Mouse (Mus musculus) embryonic facial prominence, embryonic 13.5 days (tissue): ENCODE data around the gene Gsx2. TPM values are rescaled to one million over a fixed set of nuclear protein-coding genes. Genes with fewer than 3 reads are reported as not detected.

Experiments used
- ATAC-seq: fragments of 200-750 bp; cut with Nextera tagmentation; 2 replicates; pipeline ENCODE4 v1.8.0; 2017; ENCODE audit warnings: low read depth; ENCODE audit not compliant: insufficient number of reproducible peaks, insufficient read depth, low FRiP score, low TSS enrichment
- H3K27ac ChIP-seq: fragments of 300-500 bp; sonication (generic); 2 replicates; pipeline ENCODE4 v1.5.1; 2015; ENCODE audit warnings: moderate library complexity, mild to moderate bottlenecking, inconsistent platforms
- H3K27me3 ChIP-seq: fragments of 300-500 bp; sonication (generic); 2 replicates; pipeline ENCODE4 v1.6.1; 2015; ENCODE audit warnings: mild to moderate bottlenecking, inconsistent platforms
- H3K36me3 ChIP-seq: fragments of 300-500 bp; sonication (generic); 2 replicates; pipeline ENCODE4 v1.6.1; 2015; ENCODE audit warnings: mild to moderate bottlenecking, inconsistent platforms
- H3K4me1 ChIP-seq: fragments of 300-500 bp; sonication (generic); 2 replicates; pipeline ENCODE4 v1.6.1; 2015; ENCODE audit warnings: inconsistent platforms
- H3K4me2 ChIP-seq: fragments of 300-500 bp; sonication (generic); 2 replicates; pipeline ENCODE4 v1.6.1; 2015; ENCODE audit warnings: moderate library complexity, mild to moderate bottlenecking, inconsistent platforms
- H3K4me3 ChIP-seq: fragments of 300-500 bp; sonication (generic); 2 replicates; pipeline ENCODE4 v1.5.1; 2015; ENCODE audit warnings: mild to moderate bottlenecking, inconsistent platforms
- H3K9ac ChIP-seq: fragments of 300-500 bp; sonication (generic); 2 replicates; pipeline ENCODE4 v1.6.1; 2015; ENCODE audit warnings: mild to moderate bottlenecking, inconsistent platforms
- H3K9me3 ChIP-seq: fragments of 300-500 bp; sonication (generic); 2 replicates; pipeline ENCODE4 v1.6.1; 2016; ENCODE audit warnings: inconsistent platforms
- WGBS: fragments of 180-500 bp; shearing (Covaris S2); methylation state at CpG from one replicate; pipeline ENCODE4 v1.1.7; 2015; ENCODE audit warnings: mixed read lengths; 5-methylcytosine and 5-hydroxymethylcytosine counted together
- polyA plus RNA-seq: library from polyadenylated mRNA; unstranded; fragments of >200 nt; fragmentation: Nextera tagmentation; extraction: Ambion mirVana; gene quantifications from 2 replicates; pipeline ENCODE4 v1.2.1, GENCODE M21; 2015

Gsx2 gene
- not detected in 2 replicates for polyA plus RNA-seq

- Histone ChIP-seq H3K27me3 (peaks cover 99% of the 10 kb centered on the region), H3K9me3 (no peaks in the 10 kb centered on the region), H3K36me3 (no peaks in the 10 kb centered on the region), H3K27ac (no peak within 1 kb of the TSS), H3K4me2 (peak within 1 kb of the TSS; percentile 56), H3K4me3 (peak within 1 kb of the TSS; percentile 33), H3K9ac (peak within 1 kb of the TSS; percentile 27; the same call in 1 of the 2 replicates), H3K4me1 (peaks cover 28% of the 10 kb centered on the region)
- ATAC-seq: no peak
- 1% methylated on average over 41 of the region's 41 CpGs for WGBS
Observed at GRCm38 (mm10) chr5:75075383-75075941, at the start of gene Gsx2. TSS of gene Gsx2 (plus strand) at chr5:75075601.

GRCm38 (mm10) chr5:75035475-75035874, 39.9 kb upstream of the Gsx2 start:
- ATAC-seq: no peak
- Histone ChIP-seq H3K27me3 (no peaks in the 10 kb centered on the region), H3K4me1 (peaks cover 16% of the 10 kb centered on the region), H3K36me3 (peaks cover 9% of the 10 kb centered on the region), H3K9ac (no peak overlapping the region), H3K4me2 (no peak overlapping the region), H3K27ac (no peak overlapping the region), H3K9me3 (no peaks in the 10 kb centered on the region), H3K4me3 (no peak overlapping the region)
- WGBS: 83% methylated on average over 3 of the region's 3 CpGs

- H3K4me1 ChIP-seq: peaks cover 19% of the 10 kb centered on the region
- H3K4me2 ChIP-seq: no peak overlapping the region
- no peak for ATAC-seq
- H3K36me3 ChIP-seq: peaks cover 8% of the 10 kb centered on the region
- WGBS: 73% methylated on average over 1 of the region's 1 CpGs
- no peak overlapping the region for H3K27ac ChIP-seq
- H3K9ac ChIP-seq: no peak overlapping the region
- no peaks in the 10 kb centered on the region for H3K27me3 ChIP-seq
- no peak overlapping the region for H3K4me3 ChIP-seq
- no peaks in the 10 kb centered on the region for H3K9me3 ChIP-seq
Observed at GRCm38 (mm10) chr5:75039307-75039706, 36.1 kb upstream of the Gsx2 start.

- H3K27me3 ChIP-seq: no peaks in the 10 kb centered on the region
- H3K9ac ChIP-seq: peak overlapping the region; percentile 98
- peak overlapping the region; percentile 94 for H3K4me3 ChIP-seq
- H3K4me2 ChIP-seq: peak overlapping the region; percentile 86
- H3K9me3 ChIP-seq: no peaks in the 10 kb centered on the region
- peaks cover 19% of the 10 kb centered on the region for H3K4me1 ChIP-seq
- peaks cover 8% of the 10 kb centered on the region for H3K36me3 ChIP-seq
- 48% methylated on average over 9 of the region's 9 CpGs for WGBS
- H3K27ac ChIP-seq: no peak overlapping the region
- ATAC-seq: no peak
Observed at GRCm38 (mm10) chr5:75043011-75043445, 32.4 kb upstream of the Gsx2 start.

GRCm38 (mm10) chr5:75043621-75044301, 31.6 kb upstream of the Gsx2 start:
- under 1% methylated on average over 36 of the region's 36 CpGs for WGBS
- Histone ChIP-seq H3K27ac (peak overlapping the region; percentile 90), H3K9ac (peak overlapping the region; percentile 98), H3K4me2 (peak overlapping the region; percentile 86), H3K4me1 (peaks cover 20% of the 10 kb centered on the region), H3K27me3 (no peaks in the 10 kb centered on the region), H3K36me3 (peaks cover 8% of the 10 kb centered on the region), H3K9me3 (no peaks in the 10 kb centered on the region), H3K4me3 (peak overlapping the region; percentile 94)
- peak; percentile 65 for ATAC-seq

GRCm38 (mm10) chr5:75044310-75044904, 31.0 kb upstream of the Gsx2 start, which contains the start of gene Chic2:
TSS of gene Chic2 (minus strand) at chr5:75044774.
- peak within 1 kb of the TSS; percentile 90 for H3K27ac ChIP-seq
- peak within 1 kb of the TSS; percentile 98 for H3K9ac ChIP-seq
- peaks cover 23% of the 10 kb centered on the region for H3K4me1 ChIP-seq
- H3K4me2 ChIP-seq: peak within 1 kb of the TSS; percentile 86
- peak within 1 kb of the TSS; percentile 94 for H3K4me3 ChIP-seq
- WGBS: under 1% methylated on average over 39 of the region's 90 CpGs
- no peaks in the 10 kb centered on the region for H3K9me3 ChIP-seq
- peaks cover 8% of the 10 kb centered on the region for H3K36me3 ChIP-seq
- H3K27me3 ChIP-seq: no peaks in the 10 kb centered on the region
- peak; percentile 85 for ATAC-seq

GRCm38 (mm10) chr5:75045371-75045770, 30.0 kb upstream of the Gsx2 start:
- no peak for ATAC-seq
- H3K9ac ChIP-seq: no peak overlapping the region
- 89% methylated on average over 7 of the region's 7 CpGs for WGBS

GRCm38 (mm10) chr5:75046681-75047321, 28.6 kb upstream of the Gsx2 start:
- H3K4me3 ChIP-seq: no peak overlapping the region
- 62% methylated on average over 15 of the region's 15 CpGs for WGBS

More at GRCm38 (mm10) chr5:75045371-75045770, 30.0 kb upstream of the Gsx2 start:
- Histone ChIP-seq H3K27ac (no peak overlapping the region), H3K27me3 (no peaks in the 10 kb centered on the region), H3K4me2 (no peak overlapping the region), H3K36me3 (peaks cover 8% of the 10 kb centered on the region), H3K9me3 (no peaks in the 10 kb centered on the region), H3K4me3 (no peak overlapping the region), H3K4me1 (peaks cover 18% of the 10 kb centered on the region)

GRCm38 (mm10) chr5:75051109-75051508, 24.3 kb upstream of the Gsx2 start:
- no peaks in the 10 kb centered on the region for H3K9me3 ChIP-seq
- peaks cover 5% of the 10 kb centered on the region; the same call in 1 of the 2 replicates for H3K27me3 ChIP-seq
- no peak overlapping the region for H3K4me2 ChIP-seq
- H3K36me3 ChIP-seq: no peaks in the 10 kb centered on the region
- 74% methylated on average over 4 of the region's 4 CpGs for WGBS
- H3K4me3 ChIP-seq: no peak overlapping the region
- no peak overlapping the region for H3K27ac ChIP-seq
- ATAC-seq: no peak
- no peak overlapping the region for H3K9ac ChIP-seq
- H3K4me1 ChIP-seq: peaks cover 5% of the 10 kb centered on the region; the same call in 1 of the 2 replicates

More at GRCm38 (mm10) chr5:75046681-75047321, 28.6 kb upstream of the Gsx2 start:
- Histone ChIP-seq H3K9ac (no peak overlapping the region), H3K36me3 (peaks cover under 1% of the 10 kb centered on the region; the same call in 1 of the 2 replicates), H3K9me3 (no peaks in the 10 kb centered on the region), H3K4me2 (no peak overlapping the region), H3K4me1 (peaks cover 18% of the 10 kb centered on the region), H3K27ac (no peak overlapping the region), H3K27me3 (no peaks in the 10 kb centered on the region)
- ATAC-seq: no peak

- Histone ChIP-seq H3K9ac (no peak overlapping the region), H3K27ac (no peak overlapping the region), H3K4me1 (peaks cover 12% of the 10 kb centered on the region), H3K36me3 (no peaks in the 10 kb centered on the region), H3K27me3 (peaks cover 18% of the 10 kb centered on the region), H3K9me3 (no peaks in the 10 kb centered on the region), H3K4me2 (no peak overlapping the region), H3K4me3 (no peak overlapping the region)
- no peak for ATAC-seq
- 13% methylated on average over 4 of the region's 4 CpGs for WGBS
Observed at GRCm38 (mm10) chr5:75063177-75063576, 12.2 kb upstream of the Gsx2 start.

GRCm38 (mm10) chr5:75066715-75067114, 8.7 kb upstream of the Gsx2 start:
- Histone ChIP-seq H3K9me3 (no peaks in the 10 kb centered on the region), H3K4me2 (peak overlapping the region; percentile 90), H3K4me3 (peak overlapping the region; percentile 51), H3K27me3 (peaks cover 53% of the 10 kb centered on the region), H3K27ac (no peak overlapping the region), H3K9ac (peak overlapping the region; percentile 64), H3K36me3 (no peaks in the 10 kb centered on the region), H3K4me1 (peaks cover 26% of the 10 kb centered on the region)
- WGBS: under 1% methylated on average over 8 of the region's 10 CpGs
- peak; percentile 69 for ATAC-seq
